Mouse (Mus musculus): Measurements from ENCODE around the gene Tmem184b. TPM values are rescaled to one million over a fixed set of nuclear protein-coding genes. Genes with fewer than 3 reads are reported as not detected.
A peak's percentile ranks its signal among the peaks of the same experiment; 100 is the strongest.

Tmem184b gene
- polyA plus RNA-seq, 1 experiment: 110 TPM

DNA sequence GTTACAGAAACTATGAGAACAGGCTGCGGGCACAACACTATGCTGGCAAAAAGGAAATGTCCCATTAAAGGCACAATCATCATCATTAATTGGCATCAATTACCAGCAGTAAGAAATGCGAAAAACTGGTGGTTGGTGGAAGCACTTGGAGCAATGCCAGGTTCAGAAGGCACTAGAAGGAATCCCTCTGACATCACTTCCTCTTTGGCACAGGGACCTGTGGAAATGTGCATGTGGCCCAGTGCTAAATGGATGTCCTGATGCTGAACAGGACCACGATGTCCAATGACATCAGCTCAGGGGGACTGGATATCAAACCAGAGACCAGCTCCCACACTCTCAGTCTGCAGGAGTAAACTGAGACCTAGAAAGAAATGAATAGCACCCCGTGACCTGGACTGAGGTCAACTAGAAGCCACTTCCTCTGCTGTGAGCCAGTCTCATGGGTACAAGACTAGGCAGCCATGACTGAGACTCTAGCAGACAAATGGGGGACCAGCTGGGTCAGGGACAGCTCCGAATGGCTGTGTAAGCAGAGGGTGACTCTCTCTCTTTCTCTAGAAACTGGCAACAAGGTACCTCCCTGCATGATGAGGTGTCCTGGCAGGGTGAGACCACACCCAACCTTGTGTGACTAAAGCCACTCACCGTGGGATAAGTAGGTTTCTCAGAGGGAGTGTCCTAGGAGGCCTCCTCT is 60.6 kb downstream of the Tmem184b start:
- no peak overlapping the region for H3K4me2 ChIP-seq (ENCODE audit: low read depth)
- no peak overlapping the region for H3K4me3 ChIP-seq
- H3K79me2 ChIP-seq (ENCODE audit: control insufficient read depth, insufficient read depth): no peaks in the 10 kb centered on the region
- no peaks in the 10 kb centered on the region for H3K36me3 ChIP-seq (ENCODE audit: control insufficient read depth, insufficient read depth)
- TF ChIP-seq CEBPB (IDR thresholded peaks at IDR 0.05; ENCODE audit: insufficient read depth, poor library complexity, severe bottlenecking) (no peak), E2F4 (IDR thresholded peaks at IDR 0.05; ENCODE audit: insufficient read depth) (no peak), POLR2A (IDR thresholded peaks at IDR 0.05; ENCODE audit: insufficient read length, low read depth) (no peak), USF1 (IDR thresholded peaks at IDR 0.05; ENCODE audit: low read depth) (no peak), SRF (IDR thresholded peaks at IDR 0.05; ENCODE audit: control insufficient read depth, insufficient read length, low read depth) (no peak), MYOD1 (IDR thresholded peaks at IDR 0.05; ENCODE audit: control insufficient read depth in 1 of 3, insufficient read length in 2 of 3, low read depth in 2 of 3) (no peak), MYOG (IDR thresholded peaks at IDR 0.05; ENCODE audit: control insufficient read depth in 1 of 3, insufficient read depth in 1 of 3, insufficient read length in 2 of 3, low read depth in 2 of 3) (no peak), POLR2AphosphoS2 (IDR thresholded peaks at IDR 0.05; ENCODE audit: insufficient read length, low read depth) (no peak)
- H3K27me3 ChIP-seq (ENCODE audit: control insufficient read depth, insufficient read depth, insufficient read length): no peaks in the 10 kb centered on the region
- no peak overlapping the region for H3ac ChIP-seq (ENCODE audit: control insufficient read depth, insufficient read length)

DNA sequence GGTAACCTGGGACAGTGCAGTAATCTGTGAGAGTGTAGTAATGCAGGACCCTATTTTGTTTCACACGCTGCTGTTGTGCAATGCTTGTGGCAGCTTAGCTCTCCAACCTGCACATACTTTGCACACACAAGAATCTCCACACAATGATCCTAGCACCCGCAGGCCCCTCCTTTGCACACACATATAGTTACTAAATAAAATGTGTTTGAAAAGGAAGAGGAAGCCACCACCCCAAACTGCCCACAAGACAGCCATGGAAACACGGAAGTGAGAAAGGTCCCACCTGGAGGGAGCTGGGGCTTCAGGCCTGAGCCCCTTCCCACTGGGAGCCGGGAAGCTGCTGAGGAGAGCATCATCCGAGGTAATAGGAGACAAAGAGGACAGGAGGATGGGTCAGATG is 64.4 kb downstream of the Tmem184b start:
- Histone ChIP-seq H3K27me3 (ENCODE audit: control insufficient read depth, insufficient read depth, insufficient read length) (no peaks in the 10 kb centered on the region), H3K36me3 (ENCODE audit: control insufficient read depth, insufficient read depth) (no peaks in the 10 kb centered on the region), H3K79me2 (ENCODE audit: control insufficient read depth, insufficient read depth) (no peaks in the 10 kb centered on the region), H3ac (ENCODE audit: control insufficient read depth, insufficient read length) (no peak overlapping the region), H3K4me3 (no peak overlapping the region), H3K4me2 (ENCODE audit: low read depth) (no peak overlapping the region)
- TF ChIP-seq POLR2A (IDR thresholded peaks at IDR 0.05; ENCODE audit: insufficient read length, low read depth): no peak
- TF ChIP-seq SRF (IDR thresholded peaks at IDR 0.05; ENCODE audit: control insufficient read depth, insufficient read length, low read depth): no peak
- TF ChIP-seq TCF3 (IDR thresholded peaks at IDR 0.05; ENCODE audit: insufficient read length, low read depth): no peak
- no peak for TF ChIP-seq MYOG (IDR thresholded peaks at IDR 0.05; ENCODE audit: control insufficient read depth in 1 of 3, insufficient read depth in 1 of 3, insufficient read length in 2 of 3, low read depth in 2 of 3)
- no peak for TF ChIP-seq MAX (IDR thresholded peaks at IDR 0.05; ENCODE audit: low read depth)
- no peak for TF ChIP-seq POLR2AphosphoS2 (IDR thresholded peaks at IDR 0.05; ENCODE audit: insufficient read length, low read depth)
- TF ChIP-seq REST (IDR thresholded peaks at IDR 0.05; ENCODE audit: insufficient read depth, insufficient read length): no peak
- TF ChIP-seq CEBPB (IDR thresholded peaks at IDR 0.05; ENCODE audit: insufficient read depth, poor library complexity, severe bottlenecking): no peak

DNA sequence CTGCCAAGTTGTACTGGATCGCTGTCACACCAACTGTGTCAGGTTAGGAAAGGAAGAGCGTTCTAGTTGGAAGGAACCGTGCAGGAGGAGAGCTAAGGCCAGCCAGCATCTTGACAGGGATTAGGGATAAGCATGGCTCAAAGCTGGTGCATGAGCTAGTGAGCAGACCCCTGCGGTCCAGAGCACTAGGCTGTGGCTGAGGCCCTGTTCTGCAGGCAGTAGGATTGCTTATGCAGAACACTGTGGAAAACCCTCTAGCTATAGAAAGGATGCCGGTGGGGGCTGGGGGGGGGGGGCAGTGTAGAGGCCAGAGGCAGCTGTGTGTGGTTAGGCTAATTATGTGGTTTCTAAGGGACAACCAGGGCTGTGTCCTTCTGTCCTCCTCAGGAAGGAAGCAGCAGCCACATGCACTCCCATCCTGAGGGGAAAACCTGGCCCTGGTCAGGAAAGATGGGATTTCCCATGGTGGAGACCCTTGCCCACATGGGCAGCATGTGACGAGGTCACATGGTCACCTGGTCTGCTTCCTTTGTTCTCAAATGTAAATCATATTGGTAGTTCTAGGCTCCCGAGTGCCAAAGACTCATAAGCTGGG is 68.2 kb downstream of the Tmem184b start:
- peak in 1 of 3 experiments; percentile 66 for TF ChIP-seq MYOG (IDR thresholded peaks at IDR 0.05; ENCODE audit: control insufficient read depth in 1 of 3, insufficient read depth in 1 of 3, insufficient read length in 2 of 3, low read depth in 2 of 3)
- peak in 2 of 3 experiments; percentile 1 to 52 for TF ChIP-seq MYOD1 (IDR thresholded peaks at IDR 0.05; ENCODE audit: control insufficient read depth in 1 of 3, insufficient read length in 2 of 3, low read depth in 2 of 3)
- TF ChIP-seq USF1 (IDR thresholded peaks at IDR 0.05; ENCODE audit: low read depth): no peak
- no peak for TF ChIP-seq POLR2AphosphoS2 (IDR thresholded peaks at IDR 0.05; ENCODE audit: insufficient read length, low read depth)
- H3K4me3 ChIP-seq: no peak overlapping the region

DNA sequence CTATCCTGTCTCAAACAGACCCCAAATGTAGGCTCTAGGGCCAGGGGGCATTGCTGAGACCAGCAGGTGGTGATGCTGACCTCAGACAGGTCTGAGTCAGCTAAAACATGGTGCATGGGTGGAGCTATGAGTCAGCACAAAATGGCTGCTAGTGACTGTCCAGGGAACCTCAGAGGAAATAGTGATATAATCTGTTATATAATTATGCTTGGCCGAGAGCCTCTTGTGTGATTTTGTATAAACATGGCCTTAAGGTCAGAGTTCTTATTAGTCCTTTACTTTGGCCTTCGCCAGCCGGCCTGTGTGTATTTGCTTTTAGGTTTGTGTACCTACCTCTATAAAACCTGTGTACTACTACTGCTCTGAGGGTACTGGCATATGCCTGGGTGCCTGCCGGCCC is 70.0 kb downstream of the Tmem184b start:
- Histone ChIP-seq H3ac (ENCODE audit: control insufficient read depth, insufficient read length) (no peak overlapping the region), H3K27me3 (ENCODE audit: control insufficient read depth, insufficient read depth, insufficient read length) (no peaks in the 10 kb centered on the region), H3K4me2 (ENCODE audit: low read depth) (no peak overlapping the region), H3K79me2 (ENCODE audit: control insufficient read depth, insufficient read depth) (no peaks in the 10 kb centered on the region), H3K4me3 (no peak overlapping the region), H3K36me3 (ENCODE audit: control insufficient read depth, insufficient read depth) (no peaks in the 10 kb centered on the region)
- peak in 1 of 3 experiments; percentile 73 for TF ChIP-seq MYOD1 (IDR thresholded peaks at IDR 0.05; ENCODE audit: control insufficient read depth in 1 of 3, insufficient read length in 2 of 3, low read depth in 2 of 3)
- peak in 1 of 3 experiments; percentile 41 for TF ChIP-seq MYOG (IDR thresholded peaks at IDR 0.05; ENCODE audit: control insufficient read depth in 1 of 3, insufficient read depth in 1 of 3, insufficient read length in 2 of 3, low read depth in 2 of 3)
- TF ChIP-seq POLR2AphosphoS2 (IDR thresholded peaks at IDR 0.05; ENCODE audit: insufficient read length, low read depth): no peak

More for the DNA sequence above, 68.2 kb downstream of the Tmem184b start:
- Histone ChIP-seq H3K4me2 (ENCODE audit: low read depth) (no peak overlapping the region), H3ac (ENCODE audit: control insufficient read depth, insufficient read length) (no peak overlapping the region), H3K79me2 (ENCODE audit: control insufficient read depth, insufficient read depth) (no peaks in the 10 kb centered on the region), H3K36me3 (ENCODE audit: control insufficient read depth, insufficient read depth) (no peaks in the 10 kb centered on the region), H3K27me3 (ENCODE audit: control insufficient read depth, insufficient read depth, insufficient read length) (no peaks in the 10 kb centered on the region)

DNA sequence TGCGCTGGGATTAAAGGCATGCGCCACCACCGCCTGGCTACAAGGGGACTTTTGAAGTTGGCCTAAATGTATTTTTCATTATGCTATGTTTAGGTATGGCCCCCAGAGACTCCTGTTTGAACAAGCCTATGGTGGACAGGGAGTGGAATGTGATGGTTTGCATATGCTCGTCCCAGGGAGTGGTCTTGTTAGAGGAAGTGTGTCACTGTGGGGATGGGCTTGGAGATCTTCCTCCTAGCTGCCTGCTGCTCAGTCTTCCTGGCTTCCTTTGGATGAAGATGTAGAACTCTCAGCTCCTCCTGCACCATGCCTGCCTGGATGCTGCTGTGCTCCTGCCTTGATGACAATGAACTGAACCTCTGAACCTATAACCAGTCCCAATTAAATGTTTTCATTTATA is 72.8 kb downstream of the Tmem184b start:
- peaks cover 4% of the 10 kb centered on the region for H3K79me2 ChIP-seq (ENCODE audit: control insufficient read depth, insufficient read depth)
- H3K4me2 ChIP-seq (ENCODE audit: low read depth): no peak overlapping the region
- no peaks in the 10 kb centered on the region for H3K27me3 ChIP-seq (ENCODE audit: control insufficient read depth, insufficient read depth, insufficient read length)
- no peaks in the 10 kb centered on the region for H3K36me3 ChIP-seq (ENCODE audit: control insufficient read depth, insufficient read depth)
- no peak overlapping the region for H3K4me3 ChIP-seq
- no peak for TF ChIP-seq MYOG (IDR thresholded peaks at IDR 0.05; ENCODE audit: control insufficient read depth in 1 of 3, insufficient read depth in 1 of 3, insufficient read length in 2 of 3, low read depth in 2 of 3)
- no peak for TF ChIP-seq POLR2A (IDR thresholded peaks at IDR 0.05; ENCODE audit: insufficient read length, low read depth)
- TF ChIP-seq TCF3 (IDR thresholded peaks at IDR 0.05; ENCODE audit: insufficient read length, low read depth): no peak
- no peak for TF ChIP-seq MAX (IDR thresholded peaks at IDR 0.05; ENCODE audit: low read depth)
- no peak for TF ChIP-seq REST (IDR thresholded peaks at IDR 0.05; ENCODE audit: insufficient read depth, insufficient read length)
- no peak for TF ChIP-seq CEBPB (IDR thresholded peaks at IDR 0.05; ENCODE audit: insufficient read depth, poor library complexity, severe bottlenecking)
- no peak for TF ChIP-seq MYOD1 (IDR thresholded peaks at IDR 0.05; ENCODE audit: control insufficient read depth in 1 of 3, insufficient read length in 2 of 3, low read depth in 2 of 3)
- TF ChIP-seq TCF12 (IDR thresholded peaks at IDR 0.05; ENCODE audit: insufficient read depth, poor library complexity, severe bottlenecking): no peak
- no peak for TF ChIP-seq SRF (IDR thresholded peaks at IDR 0.05; ENCODE audit: control insufficient read depth, insufficient read length, low read depth)
- no peak for TF ChIP-seq E2F4 (IDR thresholded peaks at IDR 0.05; ENCODE audit: insufficient read depth)
- TF ChIP-seq USF1 (IDR thresholded peaks at IDR 0.05; ENCODE audit: low read depth): no peak
- TF ChIP-seq POLR2AphosphoS2 (IDR thresholded peaks at IDR 0.05; ENCODE audit: insufficient read length, low read depth): no peak
- no peak overlapping the region for H3ac ChIP-seq (ENCODE audit: control insufficient read depth, insufficient read length)

Measured in myocyte (in vitro differentiated cells).